Mouse (Mus musculus) liver, embryonic 14.5 days (tissue): ENCODE data around the gene Rusc2.

Experiments used
- CTCF ChIP-seq: IDR thresholded peaks from 2 replicates; pipeline ENCODE4 v1.5.1; 2016; ENCODE audit warnings: antibody characterized with exemption, low read depth, control low read depth
- EP300 ChIP-seq: IDR thresholded peaks from 2 replicates; pipeline ENCODE4 v1.6.1; 2016; ENCODE audit warnings: antibody characterized with exemption, low read depth

DNA sequence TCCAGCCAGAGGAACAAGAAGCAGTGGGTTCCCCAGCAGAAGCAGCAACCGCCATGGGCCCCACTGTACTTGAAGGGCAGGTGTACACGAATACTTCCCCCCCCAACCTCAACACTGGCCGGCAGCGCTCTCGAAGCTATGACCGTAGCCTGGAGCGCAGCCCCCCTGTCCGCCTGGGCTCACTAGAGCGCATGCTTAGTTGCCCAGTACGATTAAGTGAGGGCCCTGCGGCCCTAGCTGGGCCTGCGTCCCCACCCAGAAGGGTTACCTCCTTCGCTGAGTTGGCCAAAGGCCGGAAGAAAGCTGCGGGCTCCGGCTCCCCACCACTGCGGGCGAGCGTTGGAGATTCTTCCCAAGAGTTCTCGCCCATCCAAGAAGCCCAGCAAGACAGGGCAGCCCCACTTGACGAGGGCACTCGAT, 34.3 kb downstream of the Rusc2 start:
- no peak for TF ChIP-seq CTCF
- no peak for TF ChIP-seq EP300
